Mouse (Mus musculus): ENCODE data around the gene Nup88. TPM values are rescaled to one million over a fixed set of nuclear protein-coding genes. Genes with fewer than 3 reads are reported as not detected.
"Not testable (repeated sequence)": the region's sequence is repeated elsewhere in the genome, so short reads cannot be mapped to it uniquely, and the experiment has no call there.

Nup88 gene
- polyA plus RNA-seq, 1 experiment = 130 TPM

DNA sequence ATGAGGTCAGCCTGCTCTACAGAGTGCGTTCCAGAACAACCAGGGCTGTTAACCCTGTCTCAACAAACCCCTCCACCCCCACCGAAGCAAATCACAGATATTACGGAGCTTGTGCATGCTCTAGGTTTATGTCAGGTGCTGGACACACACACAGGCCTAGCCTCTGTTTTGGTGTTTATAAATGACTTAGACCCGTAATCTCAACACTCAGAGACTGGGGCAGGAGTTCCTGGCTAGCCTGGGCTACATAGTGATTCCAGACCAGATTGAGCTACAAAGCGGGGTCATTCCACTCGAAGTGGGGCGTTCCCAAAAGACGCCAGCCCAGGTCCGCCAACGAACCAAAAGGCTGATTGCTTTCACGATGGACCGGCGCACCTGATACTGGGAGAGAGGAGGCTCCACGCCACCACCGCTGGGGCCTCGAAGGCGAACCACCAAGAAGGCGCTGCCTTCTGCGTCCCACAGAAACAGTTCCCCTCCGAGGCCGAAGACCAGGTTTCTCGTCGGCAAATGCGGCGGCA lies 440 bp downstream of the Nup88 start:
- no peak for DNase-seq (ENCODE audit: low spot score)

DNA sequence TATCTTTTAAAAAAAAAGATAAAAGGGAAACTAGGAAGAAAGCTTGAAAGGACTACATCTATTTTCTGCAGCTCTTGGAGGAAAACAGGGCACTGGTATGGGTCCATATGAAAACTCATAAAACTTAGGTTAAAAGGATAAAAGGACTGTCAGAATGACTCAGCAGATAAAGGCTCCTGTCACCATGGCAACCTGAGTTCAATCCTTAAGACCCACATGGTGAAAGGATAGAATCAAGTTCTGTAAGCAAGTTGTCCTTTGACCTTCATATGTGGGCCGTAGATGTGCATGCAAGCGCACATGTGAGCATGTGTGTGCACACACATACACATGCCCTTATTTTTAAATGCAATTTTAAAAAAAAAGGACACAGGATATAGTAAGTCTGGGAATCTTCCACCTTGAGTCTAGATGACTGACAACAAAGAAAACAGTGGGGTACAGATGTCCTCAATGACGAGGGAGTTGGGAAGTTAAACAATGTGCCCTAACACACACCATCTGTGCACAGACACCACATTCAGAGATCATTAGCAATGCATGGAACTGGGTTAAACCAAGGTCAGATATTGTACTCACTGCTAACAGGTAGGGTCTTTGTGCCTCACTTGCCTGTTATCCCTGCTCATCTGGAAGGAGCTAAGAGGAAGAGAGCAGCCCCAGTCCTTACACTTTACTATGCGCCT lies 5.4 kb downstream of the Nup88 start:
- no peak for DNase-seq (ENCODE audit: low spot score)

DNA sequence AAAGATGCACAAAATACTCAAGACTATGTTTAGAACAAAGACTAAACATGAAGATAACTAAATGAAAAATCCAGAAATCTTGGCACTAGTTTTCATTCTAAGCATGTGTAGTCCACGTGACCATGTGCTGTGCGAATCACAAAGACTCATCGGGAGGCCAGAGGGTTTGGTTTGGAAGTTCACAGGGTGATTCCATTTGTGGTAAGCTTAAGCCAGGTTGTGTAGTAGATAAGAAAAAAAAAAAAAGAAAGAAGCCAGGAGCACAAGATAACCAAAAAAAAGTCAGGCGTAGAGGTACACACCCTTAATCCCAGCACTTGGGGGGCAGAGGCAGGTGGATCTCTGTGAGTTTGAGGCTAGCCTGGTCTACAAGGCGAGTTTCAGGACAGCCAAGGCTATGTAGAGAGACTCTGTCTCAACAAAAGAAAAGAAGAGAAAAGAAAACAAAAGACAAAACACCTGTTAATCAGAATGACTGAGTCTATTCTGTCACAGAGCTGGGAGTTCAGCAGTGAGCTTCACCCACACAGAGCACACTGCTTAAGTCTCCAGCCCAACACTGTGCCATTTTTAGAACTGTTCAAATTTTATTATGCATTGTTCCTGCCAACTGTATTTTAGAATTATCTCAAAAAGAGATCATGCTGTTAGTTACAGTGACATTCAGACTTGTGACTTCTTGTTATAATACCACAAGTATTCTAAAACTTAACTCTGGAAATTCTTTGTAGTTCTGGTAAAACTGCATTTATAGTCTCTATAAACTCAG lies 8.8 kb downstream of the Nup88 start:
- no peak for DNase-seq (ENCODE audit: low spot score)

DNA sequence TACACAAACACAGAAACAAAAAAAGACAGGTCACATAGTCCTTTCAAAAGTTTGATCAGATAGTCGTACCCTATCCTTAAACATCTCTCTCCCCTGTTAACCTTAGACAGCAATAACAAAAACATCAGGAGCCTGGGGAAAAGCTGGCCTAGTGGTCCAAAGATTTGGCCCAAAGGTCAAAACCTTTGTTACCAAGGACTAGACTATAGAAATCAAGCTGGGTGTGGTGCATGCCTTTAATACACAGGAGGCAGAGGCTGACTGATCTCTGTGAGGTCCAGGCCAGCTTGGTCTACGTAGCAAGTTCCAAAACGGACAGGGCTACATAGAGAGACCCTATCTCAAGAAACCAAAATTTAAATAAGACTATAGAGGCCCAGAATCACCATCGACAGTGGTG lies 15.1 kb downstream of the Nup88 start:
- DNase-seq (ENCODE audit: low spot score) = no peak

DNA sequence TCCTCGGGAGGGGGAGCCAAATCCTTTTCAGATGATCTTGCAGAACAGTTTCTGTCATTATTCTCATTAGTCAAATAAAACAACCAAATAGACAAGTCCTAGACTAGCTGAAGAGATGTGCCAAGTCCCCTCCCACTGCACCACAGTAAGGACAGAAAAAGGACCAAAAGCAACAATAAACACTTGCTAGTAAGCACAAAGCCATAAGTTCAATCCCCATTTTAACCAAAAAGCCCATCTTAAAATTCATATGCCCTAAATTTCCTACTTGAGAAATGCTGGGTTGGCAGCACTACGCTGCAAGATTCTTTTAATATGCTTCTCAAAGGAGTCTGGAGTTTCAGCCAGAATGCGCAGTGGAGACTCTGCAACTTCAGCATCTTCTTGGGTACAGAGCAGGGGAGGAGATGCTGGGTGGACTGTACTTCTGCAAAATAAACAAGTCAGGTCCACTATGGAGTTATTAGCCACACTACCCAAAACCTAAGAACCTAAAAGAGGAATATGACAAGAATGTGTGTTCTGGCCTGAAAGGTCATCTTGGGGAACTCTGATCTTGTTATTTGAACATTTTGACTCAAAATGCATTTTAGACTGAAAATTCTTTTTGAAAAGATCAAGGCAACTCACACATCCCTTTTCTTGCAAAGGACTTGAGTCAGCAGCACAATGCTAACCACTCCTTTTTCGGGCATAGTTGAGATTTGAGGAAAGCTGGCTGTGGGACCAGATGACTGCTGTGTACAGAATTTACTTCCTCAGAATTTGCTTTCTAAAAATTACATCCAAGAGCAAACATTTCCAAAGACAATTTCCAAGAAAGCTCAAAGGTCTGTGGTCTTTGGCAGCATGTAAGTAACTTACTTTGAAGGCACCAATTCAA lies 24.6 kb downstream of the Nup88 start:
- DNase-seq (ENCODE audit: low spot score) = no peak

DNA sequence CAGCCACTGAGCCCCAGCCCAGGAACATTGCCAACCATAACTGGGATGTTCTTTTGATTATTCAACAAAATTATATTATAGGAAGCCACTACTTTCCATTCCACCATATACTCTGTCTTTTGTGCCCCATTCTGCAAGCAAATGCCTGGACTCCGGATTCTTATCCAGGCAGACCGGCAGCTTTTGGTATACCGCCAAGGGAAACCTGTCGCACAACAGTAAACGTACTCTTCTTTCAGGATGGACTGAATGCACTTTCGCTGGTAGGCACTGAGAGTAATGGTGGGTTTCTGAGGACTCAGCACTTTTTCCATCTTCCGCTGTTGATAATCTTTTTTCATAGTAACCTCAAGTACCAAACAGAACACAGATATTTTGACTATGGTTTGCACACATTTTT lies 26.1 kb downstream of the Nup88 start:
- no peak for DNase-seq (ENCODE audit: low spot score)

DNA sequence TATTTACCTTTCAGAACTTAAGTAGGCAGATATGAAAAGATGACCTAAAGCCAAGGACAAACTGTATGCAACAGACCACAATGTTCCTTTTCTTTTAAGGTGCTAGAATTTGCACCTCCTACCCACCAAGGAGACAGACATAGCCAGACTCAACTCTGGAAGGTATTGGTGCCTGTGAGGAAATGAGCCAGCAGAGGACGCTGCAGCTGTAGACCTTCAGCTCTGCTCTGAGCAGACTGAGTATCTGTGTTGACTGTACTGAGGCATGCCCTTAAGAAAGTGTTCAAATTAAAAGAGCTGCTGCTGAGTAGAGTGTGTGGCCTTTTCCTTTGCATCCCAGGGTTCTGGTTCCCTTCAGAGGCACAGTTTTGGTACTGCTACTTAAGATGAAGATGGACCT lies 27.2 kb downstream of the Nup88 start:
- no peak for DNase-seq (ENCODE audit: low spot score)

DNA sequence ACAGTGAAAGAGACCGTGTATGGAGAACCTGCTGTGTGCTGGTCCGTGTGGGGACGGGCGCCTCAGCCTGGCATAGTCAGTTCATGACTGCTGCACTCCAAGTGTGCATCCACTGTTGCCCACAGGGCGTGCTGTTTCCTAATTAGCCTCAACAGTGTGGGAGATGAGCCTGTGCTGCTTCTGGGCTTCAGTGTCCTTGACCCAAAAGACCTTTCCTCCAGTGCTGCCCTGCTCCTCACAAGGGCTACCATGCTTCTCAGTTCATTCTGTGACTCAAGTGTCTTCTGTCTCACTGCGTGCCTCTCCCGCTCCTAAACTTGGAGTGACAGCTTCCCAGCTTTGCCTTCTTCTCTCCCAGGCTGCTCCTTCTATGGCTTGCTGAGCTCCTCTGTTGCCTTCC lies 34.5 kb downstream of the Nup88 start:
- no peak for DNase-seq (ENCODE audit: low spot score)

DNA sequence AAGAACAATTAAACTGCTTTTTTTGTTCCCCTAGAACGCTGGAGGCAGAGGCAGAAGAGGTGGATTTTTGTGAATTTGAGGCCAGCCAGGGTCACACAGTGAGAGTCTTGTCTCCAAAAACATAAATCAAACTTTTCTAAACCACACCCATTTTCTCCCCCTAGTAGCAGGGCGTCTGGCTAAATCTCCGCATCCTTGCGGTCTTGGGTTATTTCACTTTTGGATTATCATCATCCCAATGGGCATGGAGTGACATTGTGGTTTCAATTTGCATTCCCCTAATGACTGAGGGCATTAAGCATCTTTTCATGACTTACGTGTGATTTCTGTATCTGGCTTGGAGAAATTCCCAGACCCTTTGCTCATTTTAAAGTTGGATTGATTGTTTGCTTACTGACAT lies 38.3 kb downstream of the Nup88 start:
- no peak for DNase-seq (ENCODE audit: low spot score)

DNA sequence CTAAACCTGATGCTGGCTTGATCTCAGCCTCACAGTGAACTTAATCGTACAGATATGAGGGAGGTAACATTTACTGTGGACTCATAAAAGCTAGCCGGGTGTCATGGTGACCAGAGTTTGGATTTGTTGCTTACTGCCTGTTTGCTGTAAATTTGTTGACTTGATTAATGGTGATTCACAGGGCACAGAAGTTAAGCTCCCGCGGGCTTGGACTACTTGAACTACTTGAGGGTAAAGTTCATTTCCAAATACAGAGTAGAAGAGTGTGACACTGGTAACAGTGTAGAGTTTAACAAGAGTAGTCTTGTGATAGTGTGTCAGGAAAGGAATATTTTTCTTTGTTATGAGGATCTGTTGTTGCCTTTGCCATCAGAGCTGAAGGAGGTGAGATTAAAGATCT lies 50.2 kb downstream of the Nup88 start:
- no peak for DNase-seq (ENCODE audit: low spot score)

DNA sequence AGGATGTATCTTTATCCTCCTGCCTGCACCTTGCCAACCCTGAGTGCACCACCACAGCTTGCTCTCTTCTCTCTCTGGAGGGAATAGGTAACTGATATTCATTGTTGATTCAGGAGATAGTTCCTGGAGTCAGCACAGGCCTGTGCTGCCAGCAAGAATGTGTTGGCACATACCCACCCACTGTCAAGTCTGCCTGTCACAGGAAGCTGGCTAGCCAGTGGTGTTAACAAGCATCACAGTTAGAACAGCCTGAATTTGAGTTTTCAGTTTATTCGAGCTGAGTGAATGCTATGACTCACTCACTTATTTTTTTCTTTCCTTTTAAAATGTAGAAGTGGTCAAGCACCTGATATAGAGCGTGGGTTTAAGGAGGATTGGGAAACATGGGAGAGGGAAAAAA lies 51.9 kb downstream of the Nup88 start:
- no peak for DNase-seq (ENCODE audit: low spot score)

DNA sequence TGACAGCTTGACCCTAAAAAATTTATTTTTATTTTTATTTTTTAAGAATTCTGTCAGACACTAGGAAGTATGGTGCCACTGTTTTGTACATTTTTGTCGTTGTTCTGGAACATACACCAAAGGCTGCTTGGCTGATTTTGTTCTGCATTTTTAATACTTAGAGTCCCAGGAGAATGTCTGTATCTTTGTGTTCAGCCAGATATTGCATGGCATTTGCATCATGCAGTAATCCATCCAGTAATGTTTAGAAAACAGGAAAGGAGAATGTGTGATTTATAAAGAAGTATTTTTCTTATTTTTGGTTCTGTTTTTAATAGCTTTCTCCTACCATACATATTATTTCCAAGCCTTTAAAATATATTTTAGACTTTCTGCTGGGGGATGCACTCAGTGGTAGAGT lies 57.9 kb downstream of the Nup88 start:
- no peak for DNase-seq (ENCODE audit: low spot score)

DNA sequence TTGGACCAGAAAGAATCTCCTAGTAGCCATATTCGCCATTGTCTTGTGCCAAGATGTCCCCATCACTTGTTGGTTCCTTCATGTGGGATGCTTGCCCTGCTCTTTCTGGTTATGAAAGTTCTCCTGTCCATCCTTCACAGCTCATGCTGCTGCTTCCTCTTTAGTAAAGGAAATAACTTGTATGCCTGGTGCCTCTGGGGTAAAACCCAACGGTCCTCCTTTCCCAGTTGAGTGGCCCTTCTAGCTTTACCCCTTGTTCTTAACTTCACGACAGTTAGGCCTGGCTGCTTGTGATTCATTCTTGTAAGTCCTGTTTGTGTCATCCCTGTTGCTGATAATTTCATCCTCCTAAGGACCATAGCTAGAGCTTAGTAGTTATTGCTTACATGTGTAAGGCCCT lies 58.5 kb downstream of the Nup88 start:
- DNase-seq (ENCODE audit: low spot score) = no peak

DNA sequence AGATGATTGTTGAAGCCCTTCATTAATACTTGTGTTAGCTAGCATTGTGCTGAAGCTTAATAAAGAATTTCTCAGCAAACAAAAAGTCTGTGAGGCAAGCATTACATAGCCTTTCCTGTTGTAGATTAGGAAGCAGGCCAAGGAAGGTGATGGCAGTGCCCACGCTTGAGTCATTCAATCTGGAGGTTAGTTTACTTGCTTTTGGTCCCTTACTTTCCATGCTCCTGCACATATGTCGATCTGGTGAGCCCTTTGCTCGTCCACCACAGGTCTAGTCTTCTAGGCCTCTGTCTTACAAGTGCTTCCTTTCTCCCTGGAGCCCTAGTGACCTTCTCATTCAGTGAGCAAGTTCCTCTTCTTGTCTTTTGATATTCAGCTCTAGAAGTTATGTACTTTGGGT lies 63.1 kb downstream of the Nup88 start:
- DNase-seq (ENCODE audit: low spot score) = no peak

DNA sequence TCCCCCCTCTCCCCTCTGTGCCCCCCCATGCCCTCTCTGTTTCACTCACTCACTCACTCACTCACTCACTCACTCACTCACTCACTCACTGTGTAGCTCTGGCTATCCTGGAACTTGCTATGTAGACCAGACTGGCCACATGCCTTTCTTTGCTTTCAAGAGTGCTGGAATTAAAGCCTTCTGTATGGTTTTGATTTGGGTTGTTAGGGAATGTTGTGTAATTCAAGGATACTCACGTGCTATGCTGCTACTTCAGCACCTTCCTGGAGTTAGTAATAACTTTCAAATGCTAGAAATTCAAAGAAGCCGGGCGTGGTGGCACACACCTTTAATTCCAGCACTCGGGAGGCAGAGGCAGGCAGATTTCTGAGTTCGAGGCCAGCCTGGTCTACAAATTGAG lies 71.6 kb downstream of the Nup88 start:
- not testable (repeated sequence) for DNase-seq (ENCODE audit: low spot score)

DNA sequence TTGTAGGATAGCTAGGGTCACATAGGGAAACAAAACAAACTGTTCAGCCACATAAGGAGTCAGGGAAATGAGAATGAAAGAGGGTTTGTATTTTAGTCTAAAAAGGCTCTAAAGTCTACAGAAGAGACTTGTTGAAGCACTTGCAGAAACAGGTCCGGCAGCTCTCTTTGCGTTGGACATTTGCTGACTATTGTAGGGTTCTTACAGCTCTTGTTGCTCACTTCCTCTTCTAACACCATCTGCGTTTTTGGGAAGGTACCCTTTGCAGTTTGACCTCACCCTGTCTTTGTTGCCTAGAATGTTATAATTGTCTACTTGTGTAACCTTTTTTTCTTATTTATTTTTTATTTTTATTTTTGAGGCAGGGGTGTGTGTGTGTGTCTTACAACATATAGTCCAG lies 72.1 kb downstream of the Nup88 start:
- no peak for DNase-seq (ENCODE audit: low spot score)

Other genes with a start within 250 kb of the Nup88 start
- 5.8 and 6.5 TPM in 2 replicates for gene Zfp3, start 205.8 kb downstream of the Nup88 start, polyA plus RNA-seq (2012; rRNA removed)
- gene Scimp, start 157.4 kb downstream of the Nup88 start, polyA plus RNA-seq (2012; rRNA removed) = 1.1 and 1.5 TPM in 2 replicates
- 12.3 and 15.8 TPM in 2 replicates for gene Rabep1, start 125.2 kb downstream of the Nup88 start, polyA plus RNA-seq (2012; rRNA removed)
- gene Rpain, start 240 bp upstream of the Nup88 start, polyA plus RNA-seq (2012; rRNA removed) = 44.2 and 58.6 TPM in 2 replicates
- 102 and 120 TPM in 2 replicates for gene C1qbp, start 13.1 kb upstream of the Nup88 start, polyA plus RNA-seq (2012; rRNA removed)
- gene Dhx33, start 34.5 kb upstream of the Nup88 start, polyA plus RNA-seq (2012; rRNA removed) = 16.2 and 18.4 TPM in 2 replicates
- 11.0 and 13.3 TPM in 2 replicates for gene Mis12, start 49.6 kb upstream of the Nup88 start, polyA plus RNA-seq (2012; rRNA removed)
- 21.7 and 25.5 TPM in 2 replicates for gene Derl2, start 49.9 kb upstream of the Nup88 start, polyA plus RNA-seq (2012; rRNA removed)
- gene 6330403K07Rik, start 63.5 kb upstream of the Nup88 start, polyA plus RNA-seq (2012; rRNA removed) = 2.6 and 3.2 TPM in 2 replicates
- 0.12 and 0.13 TPM in 2 replicates for gene Nlrp1a, start 174.7 kb upstream of the Nup88 start, polyA plus RNA-seq (2012; rRNA removed)

Data from urinary bladder, adult 2 months (tissue).